Mouse (Mus musculus) megakaryocyte, adult 5-6 weeks (primary cell): ENCODE measurements around the gene Mark3. TPM values are rescaled to one million over a fixed set of nuclear protein-coding genes. Genes with fewer than 3 reads are reported as not detected.

Source experiments
- ATAC-seq: 2 replicates; pipeline ENCODE4 v1.8.0; 2016; ENCODE audit warnings: mild to moderate bottlenecking, inconsistent platforms; ENCODE audit not compliant: poor library complexity, severe bottlenecking
- total RNA-seq, 2 experiments: library from RNA; stranded (forward) in 1 of 2; stranded (reverse) in 1 of 2; fragments of 153-499, 151-499 nt in 1 of 2; fragments of 221-1000, 200-1000 nt in 1 of 2; gene quantifications; 2 replicates each; pipeline versions ENCODE4 v1.2.3 to v1.2.4; 2015 to 2017

Mark3 gene
- total RNA-seq, 2 experiments from 2014 or later, result 61.6 to 80.9 TPM

DNA sequence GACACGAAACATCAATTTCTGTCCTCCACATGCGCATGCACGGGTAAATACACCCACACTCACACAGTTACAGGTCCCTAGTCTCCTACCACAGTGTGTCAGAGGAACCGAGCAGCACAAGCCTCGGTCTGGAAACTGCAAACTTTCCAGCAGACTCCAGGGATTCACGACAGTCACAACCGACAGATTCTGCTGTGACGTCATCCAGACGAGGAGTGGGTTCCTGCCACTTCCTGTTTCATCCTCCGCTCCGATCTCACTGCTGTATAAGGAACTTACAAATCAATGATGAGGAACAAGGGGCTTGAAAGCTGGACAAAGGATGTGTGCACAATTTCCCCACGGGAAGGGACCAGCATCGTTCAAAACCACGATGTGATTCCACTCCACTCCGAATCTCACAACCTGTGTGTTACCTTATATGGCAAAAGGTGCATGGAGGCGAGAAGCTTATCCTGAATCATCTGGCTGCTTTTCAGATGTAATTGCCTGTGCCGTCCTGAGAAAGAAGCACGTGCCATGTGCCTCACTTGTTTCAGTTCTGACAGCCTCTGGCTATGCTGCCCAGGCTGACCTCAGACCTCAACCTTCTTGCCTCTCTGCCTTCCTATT is 14.6 kb upstream of the Mark3 start:
- peak; percentile 86 for ATAC-seq

GRCm38 (mm10) chr12:111560286-111560685 is 14.0 kb upstream of the Mark3 start:
- no peak for ATAC-seq

DNA sequence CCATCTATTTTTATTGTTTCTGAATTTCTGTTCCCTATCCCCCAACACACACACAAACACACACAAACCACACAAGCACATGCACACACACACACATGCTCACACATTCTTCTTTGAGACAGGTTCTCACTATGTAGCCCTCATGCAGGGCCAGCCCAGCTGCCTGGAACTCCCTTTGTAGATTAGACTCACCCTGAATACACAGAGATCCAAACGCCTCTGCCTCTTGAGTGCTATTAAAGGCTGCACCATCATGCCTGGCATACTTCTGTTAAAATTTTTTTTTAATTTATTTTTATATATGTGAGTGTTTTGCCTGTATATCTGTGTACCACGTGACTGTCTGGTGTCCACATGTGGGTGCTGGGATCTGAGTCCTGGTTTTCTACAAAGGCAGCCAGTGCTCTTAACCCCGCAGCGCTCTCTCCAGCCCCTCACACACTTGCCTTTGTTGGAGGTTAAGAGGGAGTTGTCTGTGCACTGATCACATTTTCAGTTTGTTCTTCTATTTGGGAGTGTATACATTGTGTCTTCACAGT is 12.0 kb upstream of the Mark3 start:
- ATAC-seq, result no peak

DNA sequence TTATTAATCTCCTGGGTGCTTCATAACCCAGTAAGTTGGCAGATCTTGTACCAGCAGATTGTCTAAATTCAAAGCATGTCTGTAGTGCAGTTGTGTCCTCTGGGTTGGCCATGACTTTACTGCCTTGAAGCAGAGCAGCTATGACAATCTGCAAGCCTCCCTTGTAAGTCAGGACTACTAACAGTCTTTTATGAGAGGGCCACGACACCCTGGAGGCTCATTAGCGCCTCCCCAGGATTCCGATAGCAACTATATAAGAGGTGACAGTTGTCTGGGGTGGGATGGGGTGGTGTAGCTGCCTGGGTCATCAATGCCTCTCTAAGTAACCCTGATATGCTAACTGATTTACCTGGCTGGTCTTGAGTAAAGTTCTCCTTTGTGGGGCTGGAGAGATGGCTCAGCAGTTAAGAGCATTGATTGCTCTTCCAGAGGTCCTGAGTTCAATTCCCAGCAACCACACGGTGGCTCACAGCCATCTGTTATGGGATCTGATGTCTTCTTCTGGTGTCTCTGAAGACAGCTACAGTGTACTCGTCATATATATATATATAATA is 11.2 kb upstream of the Mark3 start:
- ATAC-seq, result no peak

GRCm38 (mm10) chr12:111565363-111565762 is 9.0 kb upstream of the Mark3 start:
- ATAC-seq, result no peak

- ATAC-seq, result no peak
Measured at GRCm38 (mm10) chr12:111568836-111569235, 5.5 kb upstream of the Mark3 start.

DNA sequence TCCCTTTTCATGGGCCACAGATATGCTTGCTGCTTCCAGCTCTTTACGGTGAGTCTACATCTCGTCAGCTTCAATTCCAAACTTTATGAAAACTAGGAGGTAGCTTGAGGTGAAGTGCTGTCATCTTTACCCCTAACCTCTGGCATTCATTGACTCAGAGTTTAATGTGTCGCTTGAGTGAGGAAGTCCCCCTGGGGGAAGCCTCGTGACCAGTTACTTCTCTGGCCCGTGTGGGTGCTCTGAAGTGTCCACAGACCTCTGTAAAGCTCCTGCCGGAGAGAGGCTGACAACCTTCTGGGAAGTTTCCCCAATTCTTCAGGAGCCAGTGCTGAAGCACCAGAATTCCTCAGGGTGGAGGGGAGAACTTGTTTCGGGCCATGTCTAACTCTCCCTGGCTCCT is 1.9 kb upstream of the Mark3 start:
- ATAC-seq, result no peak

DNA sequence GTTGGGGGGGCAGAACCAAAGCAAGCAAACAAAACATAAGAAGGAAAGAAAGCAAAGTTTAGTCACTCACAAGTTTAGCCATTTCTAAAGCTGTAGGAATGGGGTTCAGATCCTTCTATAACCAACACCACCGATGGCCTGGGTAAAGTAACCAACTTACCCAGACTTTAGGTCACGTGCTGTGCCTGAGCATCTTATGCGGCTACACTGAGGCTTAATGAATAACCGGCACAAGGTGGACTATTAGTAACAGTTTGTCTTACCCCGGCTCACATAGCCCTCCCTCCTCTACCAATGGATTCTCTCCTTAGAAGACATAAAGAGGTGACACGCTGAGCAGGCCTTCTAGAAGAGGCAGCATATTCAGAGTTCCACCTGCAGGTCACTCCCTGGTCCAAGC is 1.0 kb upstream of the Mark3 start:
- ATAC-seq, result no peak

DNA sequence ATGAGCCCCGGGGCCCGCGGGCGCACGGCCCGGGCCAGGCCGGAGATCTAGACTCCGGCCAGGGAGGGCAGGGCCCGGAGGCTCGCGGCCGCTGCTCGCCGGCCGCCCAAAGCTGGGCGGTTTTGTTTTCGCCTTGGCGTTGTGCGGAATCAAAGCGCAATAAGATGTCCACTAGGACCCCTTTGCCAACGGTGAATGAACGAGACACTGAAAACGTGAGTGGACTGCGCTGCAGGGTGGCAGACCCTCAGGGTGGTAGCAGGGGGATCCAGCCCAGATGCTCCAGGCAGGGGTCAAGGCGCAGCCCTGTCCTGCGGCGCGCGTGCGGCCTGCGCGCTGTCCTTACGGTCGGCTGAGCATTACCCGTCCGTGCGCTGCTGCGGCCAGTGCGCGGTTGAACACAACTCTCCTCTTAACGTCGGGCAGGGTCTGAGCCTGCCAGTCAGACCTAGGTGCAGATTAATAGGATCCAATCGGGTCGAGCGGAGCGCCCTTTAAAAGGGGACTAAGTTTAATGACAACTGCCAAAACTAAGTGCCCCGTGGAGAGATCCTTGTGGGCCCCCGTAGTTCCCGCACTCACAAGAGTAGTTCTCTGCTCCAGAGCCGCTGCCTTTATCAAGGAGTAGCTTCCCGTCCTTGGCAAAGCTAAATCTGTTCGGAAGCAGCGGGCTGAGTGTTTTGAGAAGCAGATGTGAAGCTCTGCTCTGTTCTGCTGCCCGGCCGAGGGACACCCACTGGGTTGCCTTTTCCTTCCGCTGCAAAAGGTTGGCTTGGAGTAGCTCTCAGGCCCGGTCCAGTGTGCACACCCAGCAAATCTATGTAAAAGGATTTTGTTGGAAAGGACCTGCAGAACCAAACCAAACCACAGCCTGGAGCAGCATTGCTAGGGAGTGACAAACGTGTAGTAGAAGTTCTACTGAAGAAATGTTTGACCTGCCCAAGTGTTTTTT is 840 bp downstream of the Mark3 start:
- peak; percentile 25 for ATAC-seq

DNA sequence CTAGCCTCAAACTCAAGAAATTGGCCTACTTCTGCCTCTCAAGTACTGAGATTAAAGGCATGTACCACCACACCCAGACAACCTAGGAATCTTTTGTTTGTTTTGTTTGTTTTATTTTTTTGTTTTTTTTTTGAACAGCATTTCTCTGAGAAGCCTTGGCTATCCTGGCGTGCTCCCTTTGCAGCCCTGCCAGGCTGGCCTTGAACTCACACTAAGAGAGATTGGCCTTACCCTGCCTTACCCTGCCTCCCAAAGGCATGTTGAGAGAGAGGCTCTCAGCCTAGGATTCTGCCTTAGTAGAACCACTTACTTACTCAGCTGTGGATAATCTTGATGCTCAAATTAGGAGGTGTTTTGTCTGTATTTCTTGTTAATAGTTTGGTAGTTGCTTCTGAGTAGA is 8.7 kb downstream of the Mark3 start:
- no peak for ATAC-seq

- ATAC-seq, result no peak
Measured at GRCm38 (mm10) chr12:111584401-111584800, 10.1 kb downstream of the Mark3 start.

DNA sequence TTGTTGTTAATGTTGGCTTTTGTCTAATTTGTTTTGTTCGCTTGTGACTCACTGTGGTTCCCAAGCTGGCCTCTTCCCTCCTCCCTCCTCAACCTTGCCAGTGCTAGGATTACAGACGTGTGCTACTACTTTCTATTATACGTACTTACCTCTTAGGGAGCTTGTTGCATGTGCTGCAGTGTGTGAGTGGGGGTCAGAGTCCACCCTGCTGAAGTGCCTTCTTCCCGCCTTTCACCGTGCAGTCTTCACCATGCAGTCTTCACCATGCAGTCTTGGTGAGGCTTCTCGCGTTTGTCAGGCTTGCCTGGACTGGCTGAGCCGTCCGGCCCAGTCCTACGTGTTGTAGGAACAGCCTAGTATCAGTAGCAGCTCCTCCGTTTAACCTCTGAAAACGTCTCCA is 12.9 kb downstream of the Mark3 start:
- no peak for ATAC-seq

DNA sequence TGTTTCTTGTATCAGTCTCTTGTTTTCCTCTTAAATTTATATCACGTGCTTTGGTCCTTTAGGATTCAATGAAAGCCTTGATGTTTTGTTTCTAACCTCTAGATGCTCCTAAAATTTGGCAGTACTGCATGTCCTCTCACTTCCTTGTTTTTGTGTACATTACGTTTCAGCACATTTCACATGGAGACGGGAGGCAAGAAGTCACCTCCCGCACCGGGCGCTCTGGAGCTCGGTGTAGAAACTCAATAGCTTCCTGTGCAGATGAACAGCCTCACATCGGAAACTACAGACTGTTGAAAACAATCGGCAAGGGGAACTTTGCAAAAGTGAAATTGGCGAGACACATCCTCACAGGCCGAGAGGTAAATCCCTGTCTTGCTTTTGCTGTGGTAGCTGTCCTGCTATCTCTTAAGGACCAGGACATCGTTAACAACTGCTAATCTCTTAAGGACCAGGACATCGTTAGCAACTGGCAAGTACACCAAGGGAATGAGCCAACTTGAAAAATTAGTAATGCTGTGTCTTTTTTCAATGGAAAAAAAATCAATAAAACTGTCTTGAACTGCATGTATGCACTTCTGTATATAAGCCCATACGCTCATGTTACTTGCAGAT is 18.2 kb downstream of the Mark3 start:
- peak; percentile 88 for ATAC-seq

- ATAC-seq, result no peak
Measured at GRCm38 (mm10) chr12:111593775-111594174, 19.5 kb downstream of the Mark3 start.

DNA sequence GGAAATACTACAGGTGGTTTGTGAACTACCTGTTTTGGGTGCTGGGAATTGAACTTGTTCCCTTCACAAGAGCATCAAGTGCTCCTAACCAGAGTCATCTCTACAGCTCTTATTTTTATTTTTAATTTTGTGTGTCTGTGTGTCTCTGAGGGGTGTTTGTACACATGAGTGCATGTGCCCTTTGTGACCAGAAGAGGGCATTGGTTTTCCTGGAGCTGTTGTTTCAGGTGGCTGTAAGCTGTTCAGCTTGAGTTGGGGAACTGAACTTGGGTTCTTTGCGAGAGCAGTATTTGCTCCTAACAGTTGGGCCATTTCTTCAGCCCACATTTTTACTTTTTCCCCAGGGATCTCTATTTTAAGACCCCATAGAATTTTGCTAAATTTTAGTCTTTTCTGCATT is 23.0 kb downstream of the Mark3 start:
- ATAC-seq, result no peak

DNA sequence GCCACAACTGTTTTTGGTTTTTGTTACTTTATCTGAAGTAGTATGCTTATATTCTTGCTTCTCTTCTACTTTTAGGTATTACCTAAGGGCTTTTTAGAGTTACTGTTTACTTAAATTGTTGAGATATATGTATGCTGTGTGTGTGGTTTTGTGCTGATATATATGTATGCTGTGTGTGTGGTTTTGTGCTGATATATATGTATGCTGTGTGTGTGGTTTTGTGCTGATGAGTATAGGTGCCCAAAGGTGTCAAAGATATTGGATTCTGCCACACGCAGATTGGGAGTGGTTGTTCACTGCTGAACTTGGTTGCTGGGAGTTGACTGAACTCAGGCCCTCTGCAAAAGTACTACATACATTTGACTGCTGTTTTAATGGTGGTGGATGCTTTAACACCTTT is 24.6 kb downstream of the Mark3 start:
- ATAC-seq, result no peak

- no peak for ATAC-seq
Measured at GRCm38 (mm10) chr12:111599640-111600039, 25.3 kb downstream of the Mark3 start.

- no peak for ATAC-seq
Measured at GRCm38 (mm10) chr12:111603871-111604270, 29.5 kb downstream of the Mark3 start.

GRCm38 (mm10) chr12:111605619-111606018 is 31.3 kb downstream of the Mark3 start:
- no peak for ATAC-seq

DNA sequence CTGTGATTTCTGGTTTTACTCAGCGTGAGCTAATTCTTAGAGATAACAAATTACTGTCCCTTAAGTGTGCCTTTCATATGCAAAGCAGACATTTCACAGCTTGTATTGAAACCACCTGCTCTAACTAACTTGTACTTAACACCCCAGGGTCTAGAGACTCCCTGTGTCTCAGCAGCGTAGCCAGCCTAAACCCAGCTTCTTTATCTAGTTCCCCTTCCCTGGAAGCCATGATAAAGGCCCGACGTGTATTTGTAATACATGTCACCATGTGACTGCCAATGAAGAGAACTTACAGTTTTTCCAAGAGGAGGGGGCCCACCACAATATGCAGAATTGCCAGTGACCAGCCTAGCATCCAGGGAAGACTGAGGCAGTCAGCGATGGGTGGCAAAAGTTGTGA is 33.7 kb downstream of the Mark3 start:
- ATAC-seq, result no peak

DNA sequence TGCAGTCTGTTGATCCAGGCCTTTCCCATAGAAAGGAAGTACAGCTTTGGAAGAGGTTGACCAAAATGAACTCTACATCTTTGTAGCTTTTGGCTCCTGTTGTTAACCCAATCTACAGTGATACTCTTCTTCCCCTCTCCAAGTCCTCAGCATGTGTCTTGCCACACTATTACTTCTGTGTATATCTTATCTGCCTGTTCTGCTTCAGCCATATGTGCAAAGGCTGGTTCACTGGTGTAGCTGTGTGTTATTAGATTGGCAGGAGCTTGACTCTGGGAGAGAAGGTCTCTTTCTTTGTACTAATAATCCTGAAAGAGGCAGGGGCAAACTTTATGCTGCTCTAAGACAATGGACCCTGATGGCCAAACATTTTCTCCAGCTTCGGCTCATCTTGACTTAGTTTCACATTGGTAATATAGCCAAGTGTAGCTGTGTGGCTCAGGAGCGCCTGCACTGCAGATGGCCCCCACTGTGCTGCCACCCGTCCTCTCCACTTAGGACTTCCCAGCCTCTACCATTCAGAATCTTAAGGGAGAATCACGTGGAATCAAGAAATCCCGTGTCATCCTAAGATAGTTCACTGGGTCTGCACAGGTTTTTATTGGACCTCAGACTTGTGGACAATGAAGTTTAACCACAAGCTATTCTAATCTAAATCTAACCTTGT is 40.3 kb downstream of the Mark3 start:
- no peak for ATAC-seq
